Mouse (Mus musculus) regulatory T cell (primary cell): Measurements from ENCODE around the gene Zranb1.

Source experiments
- in situ Hi-C: fragments of 300-600 bp; cut with MboI, MseI; formaldehyde crosslinking; loops from one replicate; pipeline ENCODE4 v1.15.1; 2025; ENCODE audit warnings: high pct_unique_total_duplicates

Zranb1 gene

DNA sequence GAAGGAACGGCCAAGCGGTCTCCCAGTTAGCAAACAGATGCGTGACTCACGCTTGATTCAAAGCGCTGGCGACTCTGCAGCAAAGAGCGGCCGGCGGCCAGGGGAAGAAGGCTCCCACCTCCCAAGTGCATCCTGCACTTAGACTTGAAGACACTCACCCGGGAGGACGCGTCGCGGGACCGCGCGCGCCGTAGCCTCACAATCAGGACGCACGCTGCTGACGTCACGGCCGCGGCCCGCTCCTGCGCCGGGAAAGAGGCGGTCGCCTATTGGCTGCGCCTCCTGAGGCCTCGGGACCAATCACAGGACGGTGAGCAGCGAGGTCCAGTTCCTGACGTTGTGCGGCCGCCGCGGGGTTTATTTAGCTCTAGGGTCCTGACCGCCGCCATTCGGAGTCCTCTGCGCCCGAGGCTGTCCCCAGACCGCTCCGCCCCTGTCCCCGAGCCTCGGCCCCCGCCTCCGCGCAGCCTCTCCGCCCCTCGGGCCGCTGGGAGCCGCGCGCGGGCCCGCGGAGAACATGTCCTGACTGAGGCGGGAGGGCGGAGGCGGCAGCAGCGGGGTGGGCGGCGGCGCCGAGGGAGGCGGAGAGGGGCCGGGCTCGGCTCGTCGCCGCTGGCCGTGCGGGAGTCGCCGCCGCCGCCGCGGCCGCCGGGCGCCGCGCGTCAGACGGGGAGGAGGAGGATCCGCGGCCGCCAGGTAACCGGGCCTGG lies at the start of gene Zranb1:
Zranb1 (plus strand) TSS at position 293 of the 710 bp plus-strand sequence.
- in situ Hi-C loops = loop anchor here (5.0 kb wide), 1 partner anchor 706 kb away; the partner anchor contains the start of gene Edrf1

DNA sequence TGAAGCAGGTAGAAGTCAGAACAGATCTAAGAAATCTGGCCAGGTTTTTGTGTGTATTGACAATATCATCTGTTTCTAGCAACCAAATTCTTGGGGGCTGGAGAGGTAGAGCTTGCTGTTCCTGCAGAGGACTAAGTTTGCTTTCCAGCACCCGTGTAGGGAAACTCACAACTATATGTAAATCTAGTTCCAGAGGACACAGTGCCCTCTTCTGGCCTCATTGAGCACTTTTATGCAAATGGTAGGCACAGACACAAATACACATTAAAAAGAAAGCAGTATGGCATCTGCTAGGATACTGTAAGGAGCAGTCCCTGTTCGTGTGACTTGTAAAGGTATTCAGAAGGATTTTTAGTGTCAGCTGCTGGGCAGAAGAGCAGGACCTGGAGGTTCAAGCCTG lies 48.6 kb upstream of the Zranb1 start:
- in situ Hi-C loops = loop anchor here (10.0 kb wide), 1 partner anchor 1558 kb away; the partner anchor contains the start of genes Cuzd1 and Fam24b

DNA sequence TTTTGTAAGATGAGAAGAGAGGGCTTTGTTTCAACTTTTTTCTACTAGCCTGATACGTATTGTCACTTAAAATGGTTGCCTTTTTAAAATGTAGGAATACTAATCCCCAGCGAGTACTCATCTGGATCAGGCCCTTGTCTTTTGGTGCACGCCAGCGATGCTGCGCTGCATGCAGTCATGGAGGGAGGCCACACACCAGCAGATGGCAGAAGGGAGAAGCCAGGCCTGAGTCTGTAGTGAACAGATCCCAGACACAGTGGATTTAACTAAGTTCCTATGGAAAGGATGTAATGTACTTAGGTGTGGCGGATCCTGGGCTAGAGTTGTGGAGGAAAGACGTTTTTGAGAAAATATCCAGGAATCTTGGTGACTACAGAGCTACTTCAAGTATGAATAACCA lies 46.9 kb upstream of the Zranb1 start:
- in situ Hi-C loops = loop anchor here (10.0 kb wide), 1 partner anchor 1559 kb away; the partner anchor contains the start of genes Cuzd1 and Fam24b

DNA sequence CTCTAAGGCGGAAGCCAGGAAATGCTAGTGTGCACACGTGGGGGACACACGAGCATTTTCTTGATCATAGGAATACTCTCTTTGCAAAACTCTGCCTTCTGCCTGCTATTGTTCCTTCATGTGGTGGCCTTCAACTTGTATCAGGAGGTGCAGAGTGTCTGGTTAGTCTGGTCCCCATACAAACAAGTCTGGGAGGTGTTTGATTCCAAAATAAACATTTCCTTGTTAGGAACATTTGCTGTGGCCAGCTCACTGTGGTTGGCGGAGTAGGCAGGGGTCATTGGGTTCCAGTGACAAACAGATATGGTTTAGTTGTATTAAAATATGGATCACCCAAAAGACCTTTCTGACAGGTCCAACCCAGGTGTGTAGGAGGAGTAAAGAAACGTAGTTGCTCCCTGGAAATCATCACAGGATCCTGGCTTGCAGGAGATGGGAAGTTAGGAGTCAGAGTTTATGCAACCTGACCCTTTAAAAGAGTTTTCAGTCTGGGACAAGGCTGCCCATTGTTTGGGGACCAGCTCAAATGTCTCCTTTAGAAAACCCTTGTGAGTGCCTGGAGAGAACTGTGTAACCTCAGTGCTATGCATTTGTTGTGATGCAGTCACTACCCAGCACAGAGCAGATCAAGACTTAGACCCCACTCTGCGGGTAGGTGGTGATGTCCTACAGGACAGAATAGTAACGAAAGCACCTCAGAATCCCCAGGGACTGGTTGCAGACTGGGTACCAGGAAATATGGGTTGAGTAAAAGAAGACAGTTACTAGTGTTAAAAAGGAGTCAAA lies 43.7 kb upstream of the Zranb1 start:
- in situ Hi-C loops = loop anchor here (10.0 kb wide), 1 partner anchor 1562 kb away; the partner anchor contains the start of genes Cuzd1 and Fam24b

DNA sequence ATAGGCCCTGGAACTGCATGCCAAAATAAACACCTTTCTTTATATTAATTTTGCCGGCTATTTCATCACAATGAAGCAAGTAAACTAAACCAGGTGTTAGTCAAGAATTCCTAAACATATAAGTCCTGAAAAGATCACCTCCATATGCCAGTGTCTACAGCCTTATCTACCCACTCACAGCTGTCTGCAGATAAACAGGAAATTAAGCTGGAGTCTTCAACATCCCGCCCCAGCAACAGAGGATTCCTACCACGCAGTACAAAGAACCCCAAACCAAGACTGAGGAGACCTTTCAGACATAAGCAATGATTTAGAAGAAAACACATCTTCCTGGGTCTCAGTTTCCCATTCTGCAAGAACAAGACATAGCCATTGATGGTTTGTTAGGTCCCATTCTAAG lies 42.9 kb upstream of the Zranb1 start:
- in situ Hi-C loops = loop anchor here (10.0 kb wide), 1 partner anchor 1563 kb away; the partner anchor contains the start of genes Cuzd1 and Fam24b

DNA sequence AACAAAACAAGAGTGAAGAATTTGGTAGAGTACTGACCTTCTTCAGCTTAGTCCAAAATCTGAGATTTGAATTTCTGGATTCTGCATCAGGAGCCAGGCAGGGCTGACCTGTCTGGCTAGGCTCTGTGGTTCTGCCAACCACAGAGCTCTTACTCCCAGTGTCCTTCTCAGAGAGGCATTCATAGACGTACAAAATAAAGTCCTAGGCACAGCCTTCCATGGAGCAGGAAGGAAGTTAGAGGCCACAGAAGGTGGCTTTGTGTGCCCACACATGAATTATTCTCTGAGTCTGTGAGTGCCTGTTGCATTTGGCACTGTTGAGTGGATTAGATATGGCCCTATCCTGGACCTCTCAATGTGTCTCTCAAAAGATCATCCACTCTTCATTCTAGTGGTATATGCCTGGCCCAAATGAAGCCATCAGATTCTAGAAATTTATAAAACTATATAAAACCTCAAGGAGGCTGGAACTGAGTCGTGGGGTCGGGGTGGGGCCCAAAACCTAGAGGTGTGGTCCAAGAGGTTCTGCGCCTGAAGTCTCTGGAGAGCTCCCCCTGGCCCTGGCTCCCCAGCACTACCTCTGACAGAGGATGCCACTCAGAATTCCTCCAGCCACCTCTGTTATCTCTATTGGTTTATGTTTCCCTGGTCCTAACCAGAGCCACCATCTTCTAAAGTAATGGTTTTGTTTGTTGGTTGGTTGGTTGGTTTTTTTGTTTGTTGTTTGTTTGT lies 42.3 kb upstream of the Zranb1 start:
- in situ Hi-C loops = loop anchor here (10.0 kb wide), 1 partner anchor 1564 kb away; the partner anchor contains the start of genes Cuzd1 and Fam24b

DNA sequence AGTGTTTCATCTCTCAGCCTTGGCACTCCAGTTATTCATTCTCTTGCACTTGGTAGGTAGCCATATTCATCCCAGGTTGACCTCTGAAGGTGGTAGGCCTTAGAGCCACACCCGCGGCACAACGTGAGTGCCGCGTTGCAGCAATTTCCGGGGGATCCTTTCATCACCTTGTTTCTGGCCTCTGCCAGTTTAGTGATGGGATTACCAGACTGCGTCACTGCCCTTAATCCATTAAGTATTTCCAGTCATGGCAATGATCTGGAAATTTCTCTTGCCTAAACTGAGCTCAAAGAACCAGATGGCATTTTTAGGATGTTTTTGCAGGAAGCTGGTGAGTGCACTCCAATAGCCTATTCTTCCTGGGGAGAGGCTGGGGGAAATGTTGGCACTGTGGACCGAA lies 41.3 kb upstream of the Zranb1 start:
- in situ Hi-C loops = loop anchor here (10.0 kb wide), 1 partner anchor 1565 kb away; the partner anchor contains the start of genes Cuzd1 and Fam24b

DNA sequence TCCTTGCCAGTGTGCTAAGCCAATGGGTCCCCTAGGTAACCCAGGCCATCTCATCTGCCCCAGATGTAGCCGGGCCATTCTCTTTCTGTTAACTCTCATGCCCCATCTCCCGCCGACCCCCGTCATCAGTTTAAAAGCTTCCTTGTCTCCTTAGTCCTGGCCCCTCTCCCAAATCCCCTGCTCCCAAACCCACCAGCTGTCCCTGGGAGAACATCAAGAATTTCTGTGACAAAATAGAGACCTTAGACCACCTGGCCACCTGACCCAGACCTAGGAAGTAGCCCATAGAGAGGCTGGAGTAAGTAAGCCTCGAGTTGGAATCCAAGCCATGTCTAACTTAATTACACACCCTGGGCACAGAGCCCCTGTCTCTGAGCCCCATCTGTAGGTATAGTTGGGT lies 40.7 kb upstream of the Zranb1 start:
- in situ Hi-C loops = no loop called here

DNA sequence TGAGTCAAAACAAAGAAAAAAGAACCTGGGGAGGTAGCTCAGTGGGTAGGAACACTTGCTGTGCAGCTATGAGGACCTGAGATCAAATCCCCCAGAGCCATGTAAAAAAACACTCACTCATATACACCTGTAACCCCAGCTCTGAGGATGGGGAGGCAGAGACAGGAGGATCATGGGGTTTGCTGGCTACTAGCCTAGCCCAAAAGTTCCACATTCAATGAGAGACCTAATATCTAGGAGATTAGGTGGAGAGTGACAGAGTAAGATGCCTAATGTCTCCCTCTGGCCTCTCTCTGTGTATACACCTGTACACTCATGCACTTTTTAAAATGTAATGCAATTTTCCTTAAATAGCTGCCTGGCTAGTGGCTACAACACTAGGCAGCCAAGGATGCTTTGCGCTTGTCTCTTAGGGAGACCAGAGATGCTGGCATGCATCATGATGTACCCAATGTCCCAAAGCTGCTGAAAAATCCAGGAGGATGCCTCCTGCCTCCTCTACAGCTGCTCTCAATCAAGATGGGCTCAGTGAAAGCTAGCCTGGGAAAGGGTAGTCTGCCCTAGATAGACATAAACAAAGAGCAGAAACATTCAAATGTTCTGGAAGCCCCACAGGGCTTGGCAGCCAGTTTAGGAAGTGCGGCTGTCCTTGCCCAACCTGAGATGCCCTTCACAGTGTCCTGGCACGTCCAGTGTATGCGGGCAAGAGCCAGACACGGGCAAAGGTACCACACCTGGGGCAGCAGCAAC lies 39.2 kb upstream of the Zranb1 start:
- in situ Hi-C loops = no loop called here

DNA sequence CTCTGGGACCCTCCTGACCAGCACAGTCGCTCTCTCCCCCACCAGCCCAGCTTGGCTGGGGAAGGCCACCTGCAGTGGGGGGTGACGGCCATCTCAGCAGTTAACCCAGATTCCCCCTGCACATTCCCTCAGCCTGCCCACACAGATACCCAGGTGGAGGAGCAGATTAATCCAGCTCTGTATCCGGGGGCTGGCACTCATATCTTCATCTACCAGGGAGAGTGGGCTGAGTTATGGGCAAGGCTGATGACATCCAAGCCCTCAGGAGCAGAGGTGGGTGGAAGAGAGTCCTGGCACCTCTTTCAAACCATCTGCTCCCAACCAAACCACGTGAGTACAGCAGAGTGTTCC lies 38.7 kb upstream of the Zranb1 start:
- in situ Hi-C loops = no loop called here

DNA sequence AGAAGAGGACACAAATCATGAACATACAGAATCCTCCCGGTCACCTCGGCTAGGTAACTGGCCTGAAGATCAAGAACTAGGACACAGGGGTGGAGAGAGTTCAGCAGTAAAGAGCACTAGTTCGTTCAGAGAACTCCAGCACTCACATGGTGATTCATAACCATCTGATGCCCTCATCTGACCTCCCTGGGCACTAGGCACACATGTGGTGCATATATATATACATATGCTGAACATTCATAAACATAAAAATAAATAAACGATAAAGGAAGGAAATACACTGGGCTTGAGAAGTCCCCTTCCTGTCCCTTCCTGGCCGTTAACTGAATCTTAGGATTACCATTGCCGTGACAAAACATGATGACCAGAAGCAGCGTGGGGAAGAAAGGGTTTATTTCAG lies 38.1 kb upstream of the Zranb1 start:
- in situ Hi-C loops = no loop called here

DNA sequence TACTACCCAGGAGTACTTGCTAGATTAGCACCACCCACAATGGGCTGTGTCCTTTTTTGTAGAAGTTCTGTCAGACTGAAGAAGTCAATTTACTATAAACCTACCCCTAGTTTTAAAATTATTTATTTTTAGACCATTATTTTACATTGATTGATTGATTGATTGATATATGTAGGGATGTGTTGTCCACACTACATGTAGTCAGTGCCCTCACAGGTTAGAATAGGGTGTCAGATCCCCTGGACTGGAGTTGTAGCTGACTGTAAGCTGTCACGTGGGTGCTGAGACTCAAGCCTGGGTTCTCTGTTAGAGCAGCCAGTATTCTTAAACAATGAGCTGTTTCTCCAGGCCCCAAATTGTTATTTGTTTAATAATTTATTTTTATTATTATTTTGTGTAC lies 37.6 kb upstream of the Zranb1 start:
- in situ Hi-C loops = no loop called here

DNA sequence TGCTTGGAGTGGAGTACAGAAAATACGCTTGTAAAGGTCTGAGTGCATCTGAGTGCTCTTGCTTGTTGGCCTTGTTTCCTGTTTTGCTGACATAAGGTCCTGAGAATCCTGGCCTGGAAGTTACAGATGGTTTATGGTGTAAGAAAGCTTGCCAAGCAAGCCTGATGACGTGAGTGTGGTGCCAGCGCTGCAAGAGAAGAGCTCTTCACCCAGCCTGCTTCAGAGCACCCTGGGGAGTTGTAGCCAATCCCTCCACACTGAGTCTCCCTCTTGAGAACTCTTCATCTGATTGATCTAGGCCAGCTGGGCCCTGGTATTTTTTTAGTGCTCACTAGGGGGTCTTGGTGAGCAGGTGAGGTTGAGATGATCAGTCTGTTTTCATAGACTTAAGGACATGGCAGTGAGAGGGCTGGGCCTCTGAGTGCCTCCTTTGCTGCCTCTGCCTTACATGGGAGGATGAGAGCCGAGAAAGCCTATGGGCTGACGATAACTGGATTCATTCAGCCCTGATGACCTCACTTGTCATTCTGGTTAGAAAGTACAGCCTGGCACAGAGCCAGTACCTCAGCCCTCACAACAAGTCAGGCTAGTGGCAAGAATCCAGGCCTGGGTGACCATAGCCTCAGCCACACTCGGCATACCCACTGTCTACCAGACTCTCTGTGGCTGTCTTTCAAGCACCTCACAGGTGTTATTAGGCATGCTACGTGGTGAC lies 35.9 kb upstream of the Zranb1 start:
- in situ Hi-C loops = loop anchor here (5.0 kb wide), 1 partner anchor 243 kb away; no protein-coding TSS in a partner anchor

DNA sequence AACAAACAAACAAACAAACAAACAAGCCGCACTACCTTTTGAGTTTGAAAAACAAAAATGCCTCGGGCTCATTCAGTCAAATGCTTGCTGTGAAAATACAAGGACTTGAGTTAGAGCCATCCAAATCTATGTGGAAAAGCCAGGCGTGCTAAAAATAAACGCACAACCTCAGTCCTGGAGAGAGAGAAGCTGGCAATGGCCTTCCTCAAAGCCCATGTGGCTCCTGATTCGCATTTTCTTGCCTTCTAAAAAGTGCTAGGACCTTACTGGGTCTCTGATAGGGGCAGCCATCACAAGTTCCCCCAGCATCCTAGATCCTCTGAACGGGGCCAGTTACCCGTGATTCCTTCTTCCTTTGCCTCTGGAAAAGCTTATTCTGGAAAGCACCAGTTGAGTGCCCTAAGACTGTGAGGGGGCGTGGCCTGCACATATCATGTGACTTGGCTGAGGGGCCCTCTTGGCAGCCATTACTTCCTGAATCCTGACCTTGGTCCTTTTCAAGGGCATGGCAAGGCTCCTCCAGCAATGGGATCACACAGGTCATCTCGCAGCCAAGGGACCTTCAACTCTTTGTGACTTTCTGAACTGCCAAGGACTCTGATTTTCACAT lies 34.6 kb upstream of the Zranb1 start:
- in situ Hi-C loops = loop anchor here (5.0 kb wide), 1 partner anchor 244 kb away; no protein-coding TSS in a partner anchor

DNA sequence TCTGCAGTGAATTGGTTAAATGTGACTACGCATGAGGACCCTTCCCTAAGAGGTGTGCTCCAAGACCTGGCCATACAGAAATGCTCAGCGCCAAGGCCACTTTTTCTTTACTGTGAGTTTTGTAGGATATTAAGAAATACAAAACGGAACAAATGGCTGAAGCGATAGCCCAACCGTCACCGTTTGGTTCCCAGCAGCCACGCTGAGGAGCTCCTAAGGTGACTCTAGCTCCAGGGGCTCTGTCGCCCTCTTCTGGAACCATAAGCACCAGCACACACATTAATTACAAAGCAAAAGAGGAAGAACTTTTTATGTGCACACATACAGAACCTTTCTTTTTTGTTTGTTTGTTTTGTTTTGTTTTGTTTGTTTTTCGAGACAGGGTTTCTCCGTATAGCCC lies 33.7 kb upstream of the Zranb1 start:
- in situ Hi-C loops = loop anchor here (5.0 kb wide), 1 partner anchor 245 kb away; no protein-coding TSS in a partner anchor

DNA sequence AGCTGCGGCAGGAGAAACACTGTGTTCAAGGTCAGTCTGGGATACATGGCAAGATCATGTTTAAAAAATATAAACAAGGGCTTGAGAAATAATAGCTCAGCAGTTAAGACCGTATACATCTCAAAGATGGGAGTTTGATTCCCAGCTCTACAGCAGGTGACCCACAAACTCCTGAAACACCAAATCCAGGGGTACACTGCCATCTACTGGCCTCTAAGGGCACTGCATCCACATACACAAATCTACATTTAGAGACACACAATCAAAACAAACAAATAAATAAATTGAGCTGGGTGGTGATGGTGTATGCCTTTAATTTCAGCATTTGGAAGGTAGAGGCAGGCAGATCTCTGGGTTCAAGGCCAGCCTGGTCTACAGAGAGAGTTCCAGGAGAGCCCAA lies 32.7 kb upstream of the Zranb1 start:
- in situ Hi-C loops = loop anchor here (5.0 kb wide), 1 partner anchor 246 kb away; no protein-coding TSS in a partner anchor

DNA sequence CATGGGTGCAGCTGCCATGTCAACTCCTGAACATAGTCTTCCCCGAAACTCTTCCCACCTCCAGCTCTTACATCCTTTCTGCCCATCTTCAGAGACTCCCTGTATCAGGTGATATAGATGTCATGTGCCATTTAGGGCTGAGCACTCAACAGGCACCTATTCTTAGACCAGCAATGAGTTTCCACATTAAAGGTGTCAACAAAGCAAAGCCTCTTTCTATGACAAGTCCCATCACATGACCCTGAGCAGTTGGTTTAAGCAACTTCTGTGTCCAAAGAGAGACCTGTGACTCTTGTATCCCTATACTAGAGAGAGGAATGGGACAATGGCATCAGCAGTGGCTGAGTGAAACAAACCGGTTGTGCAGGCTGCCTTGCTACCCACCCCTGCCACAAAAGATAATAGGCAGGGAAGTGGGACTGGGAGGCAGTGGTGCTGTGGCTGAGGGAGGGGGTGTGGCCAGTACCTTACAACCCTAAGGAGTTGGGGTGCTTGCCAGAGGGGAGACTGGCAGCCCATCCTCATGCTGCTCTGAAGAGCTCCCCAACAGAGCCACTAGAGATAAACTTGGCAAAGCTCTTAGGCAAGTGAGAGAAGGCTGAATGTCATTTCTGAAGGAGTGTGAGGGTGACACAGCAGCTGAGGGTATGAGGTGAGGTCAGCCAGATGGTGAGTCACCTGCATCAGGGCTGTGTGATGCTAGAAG lies 30.0 kb upstream of the Zranb1 start:
- in situ Hi-C loops = no loop called here

DNA sequence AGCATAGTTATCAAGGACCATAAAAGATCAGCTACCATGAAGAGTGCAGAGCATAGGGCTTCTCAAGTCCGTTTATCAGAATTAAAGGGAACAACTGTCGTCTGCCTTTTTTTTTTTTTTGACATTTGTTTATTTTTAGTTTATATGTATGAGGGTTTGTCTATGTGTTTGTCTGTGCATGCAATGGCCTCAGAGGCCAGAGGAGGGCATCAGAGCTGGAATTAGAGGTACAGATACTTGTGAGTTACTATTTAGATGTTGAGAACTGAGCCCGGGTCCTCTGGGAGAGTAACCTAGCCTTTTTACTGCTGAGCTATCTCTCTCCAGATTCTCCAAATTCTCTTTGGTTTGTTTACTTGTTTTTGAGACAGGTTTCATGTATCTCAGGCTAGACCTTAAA lies 27.1 kb upstream of the Zranb1 start:
- in situ Hi-C loops = no loop called here

DNA sequence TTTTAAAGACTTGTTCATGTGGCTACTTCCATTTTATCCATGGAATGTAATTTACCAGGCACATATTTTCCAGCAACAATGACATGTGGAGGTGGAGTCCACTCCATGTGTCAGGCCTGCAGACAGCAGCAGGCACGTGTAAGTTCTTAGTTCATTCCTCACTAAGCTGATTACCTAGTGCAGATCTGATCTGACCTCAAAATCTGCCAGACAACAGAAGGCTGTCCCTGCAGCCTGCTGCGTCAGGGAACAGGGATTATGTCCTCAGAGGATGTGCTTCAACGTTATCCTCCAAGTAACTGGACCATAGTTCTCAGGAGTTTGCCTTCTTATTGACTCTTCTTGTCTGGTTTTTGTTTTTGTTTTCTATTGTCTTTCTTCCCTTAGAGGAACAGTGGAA lies 9.0 kb upstream of the Zranb1 start:
- in situ Hi-C loops = no loop called here
